Mouse (Mus musculus) layer of hippocampus, adult 8-10 months (tissue): ENCODE measurements around the gene Rnf144b. TPM values are rescaled to one million over a fixed set of nuclear protein-coding genes. Genes with fewer than 3 reads are reported as not detected.
A peak's percentile ranks its signal among the peaks of the same experiment; 100 is the strongest.

Source experiments
- DNase-seq, 2 experiments: peaks; one replicate each; pipeline ENCODE4 v3.0.0; 2022; ENCODE audit warnings: low spot score in 2 of 2
- total RNA-seq, 4 experiments: library from RNA; stranded (reverse); gene quantifications; 2 replicates each; pipeline ENCODE4 v1.2.4; 2022

Gene Rnf144b
- total RNA-seq, 4 experiments from 2014 or later: 12.8 to 18.5 (median 15.1) TPM

GRCm38 (mm10) chr13:47218351-47218750 is 95.9 kb downstream of the Rnf144b start:
- DNase-seq: no peak

DNA sequence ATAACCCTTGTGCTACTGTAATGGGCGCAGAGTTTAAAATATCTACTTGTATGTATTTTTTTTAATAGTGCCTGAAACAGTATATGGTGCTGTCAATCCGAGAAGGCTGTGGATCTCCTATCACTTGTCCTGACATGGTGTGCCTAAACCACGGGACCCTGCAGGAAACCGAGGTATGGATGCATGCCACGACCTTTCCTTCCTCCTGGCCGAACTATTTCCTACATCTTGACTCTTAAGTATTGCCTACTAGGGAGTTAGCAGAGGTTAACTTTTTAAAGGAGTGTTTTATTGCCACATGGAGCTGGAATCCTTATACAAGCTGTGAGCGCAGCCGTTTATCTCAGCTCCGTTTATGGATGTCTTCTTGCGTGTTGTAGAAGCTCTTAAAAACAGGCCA is 98.0 kb downstream of the Rnf144b start:
- no peak for DNase-seq

DNA sequence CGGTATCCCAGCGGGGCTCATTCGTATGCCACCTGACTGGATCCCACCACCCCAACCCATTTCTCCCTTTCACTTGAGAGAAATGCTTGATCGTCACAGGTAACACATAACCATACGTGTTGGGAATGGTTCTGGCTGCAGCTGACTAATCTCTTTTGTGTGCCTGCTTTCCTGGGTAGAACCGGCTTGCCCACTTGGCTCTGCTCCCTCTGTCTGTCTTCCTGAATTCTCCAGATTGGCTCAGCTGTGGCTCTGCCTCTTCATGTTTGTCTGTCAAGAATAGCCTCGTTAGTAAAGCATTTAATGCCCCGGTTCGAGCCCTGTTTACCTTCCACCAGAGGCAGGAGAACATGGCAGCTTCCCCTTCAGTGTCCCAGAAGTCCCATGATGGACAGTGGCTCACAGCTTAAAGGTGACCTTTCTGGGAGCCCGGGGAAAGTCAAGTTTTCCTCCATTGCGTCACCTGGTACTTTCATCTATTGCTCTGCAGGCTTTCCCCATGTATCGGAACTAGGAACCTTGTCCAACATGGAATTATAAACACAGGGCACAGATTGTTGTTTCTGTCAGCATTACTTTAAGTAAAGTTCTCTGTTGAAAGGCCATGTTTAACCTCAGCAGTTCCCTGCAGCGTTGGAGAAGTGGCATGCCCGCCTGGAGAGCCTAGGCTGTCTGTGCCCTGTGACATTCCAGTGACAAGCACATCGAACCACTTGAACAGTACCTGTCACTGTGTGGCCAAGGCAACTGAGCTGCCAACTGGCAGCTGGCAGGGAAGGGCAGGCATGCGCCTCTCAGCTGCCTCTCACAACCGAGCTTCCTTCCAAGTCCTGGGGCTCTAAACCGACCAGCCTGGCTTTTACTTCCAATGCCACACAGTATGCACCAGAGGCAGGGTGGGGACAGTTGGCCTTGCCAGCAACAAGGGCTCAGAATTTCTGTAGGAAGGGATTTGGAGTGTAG is 101.4 kb downstream of the Rnf144b start:
- DNase-seq: no peak

DNA sequence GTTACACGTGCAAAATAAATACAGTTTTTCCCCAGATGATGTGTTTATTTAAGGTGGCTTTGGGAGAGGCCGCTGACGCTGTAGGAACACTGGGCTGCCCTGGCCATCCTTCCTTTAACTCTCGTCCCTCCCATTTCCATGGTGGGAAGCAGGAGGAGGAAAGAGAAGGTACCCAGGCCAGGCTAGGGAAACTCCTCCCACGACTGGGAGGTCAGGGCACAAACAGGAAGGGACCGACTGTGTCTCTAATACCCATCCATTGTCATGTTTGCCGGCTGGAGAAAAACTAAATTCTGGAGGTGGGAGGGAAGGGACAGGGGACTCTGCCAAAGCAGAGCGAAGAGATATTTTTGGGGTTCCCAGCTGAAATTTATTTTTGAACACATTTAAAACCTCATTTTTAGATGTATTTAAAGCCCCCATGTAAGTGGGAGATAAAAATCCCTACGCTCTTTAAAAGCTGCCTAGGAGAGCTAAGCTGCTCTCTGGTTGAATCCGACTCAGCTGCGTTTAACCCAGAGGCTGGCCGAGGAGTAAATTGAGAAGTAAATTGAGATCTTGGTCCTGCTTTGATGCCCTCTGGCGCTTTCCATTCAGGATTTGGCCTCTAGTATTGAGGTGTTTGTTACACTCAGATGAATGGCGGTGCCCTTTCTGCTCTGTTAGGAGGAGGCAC is 102.3 kb downstream of the Rnf144b start:
- no peak for DNase-seq

- no peak for DNase-seq
Measured at GRCm38 (mm10) chr13:47225324-47225697, 102.9 kb downstream of the Rnf144b start.

DNA sequence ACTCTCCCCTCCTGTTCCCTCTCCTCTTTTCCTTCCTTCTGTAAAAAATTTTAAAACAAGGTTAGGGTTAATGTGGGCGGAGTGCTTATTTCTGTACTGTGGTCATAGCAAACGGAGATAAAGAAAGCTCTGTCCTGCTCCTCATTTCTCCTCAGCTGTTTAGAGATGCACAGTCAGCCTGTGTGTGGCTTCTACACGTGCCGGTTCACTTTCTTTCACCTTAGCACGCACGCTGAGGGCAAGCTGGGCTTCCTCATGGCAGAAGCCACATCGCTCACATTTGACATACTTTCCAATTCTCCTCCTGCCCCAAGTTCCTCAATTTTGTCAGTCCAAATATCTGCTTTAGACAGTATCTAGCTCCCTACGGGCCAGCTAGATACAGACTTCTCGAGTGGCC is 103.3 kb downstream of the Rnf144b start:
- no peak for DNase-seq

DNA sequence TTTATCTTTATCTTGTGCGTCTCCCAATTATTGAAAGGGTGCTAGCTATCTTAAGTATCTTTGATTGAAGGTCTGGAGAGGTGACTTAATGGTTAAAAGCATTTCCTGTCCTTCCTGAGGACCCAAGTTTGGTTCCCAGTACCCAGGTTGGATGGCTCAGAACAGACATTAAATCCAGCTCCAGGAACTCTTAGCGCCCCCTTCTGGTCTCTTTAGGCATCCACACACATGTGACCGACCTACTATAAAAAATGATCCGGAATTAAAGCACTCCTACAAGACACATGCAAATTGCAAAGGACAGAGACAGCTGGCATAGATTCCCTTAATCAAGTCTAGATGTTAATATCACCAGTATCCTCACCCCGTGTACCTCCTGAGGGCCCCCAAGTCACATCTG is 104.1 kb downstream of the Rnf144b start:
- no peak for DNase-seq

DNA sequence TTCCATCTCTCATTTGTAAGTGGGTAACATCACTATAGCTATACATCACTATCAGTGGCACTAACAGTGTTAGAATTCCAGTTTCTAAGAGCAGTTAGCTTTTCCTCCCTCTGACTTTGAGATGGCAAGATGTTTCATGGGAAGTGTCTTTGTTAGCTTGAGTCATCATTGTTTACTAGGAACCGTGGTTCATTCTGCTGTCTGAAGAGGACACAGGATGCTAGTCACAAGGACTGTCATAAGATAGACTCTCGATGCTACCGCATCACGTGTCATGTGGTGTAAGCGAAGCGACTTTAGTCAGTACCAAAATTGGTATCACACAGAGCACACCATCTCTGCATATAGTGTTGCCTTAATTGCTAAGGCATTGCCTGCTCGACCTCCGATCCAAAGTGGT is 105.7 kb downstream of the Rnf144b start:
- DNase-seq: no peak

- DNase-seq: no peak
Measured at GRCm38 (mm10) chr13:47228626-47229190, 106.3 kb downstream of the Rnf144b start.

DNA sequence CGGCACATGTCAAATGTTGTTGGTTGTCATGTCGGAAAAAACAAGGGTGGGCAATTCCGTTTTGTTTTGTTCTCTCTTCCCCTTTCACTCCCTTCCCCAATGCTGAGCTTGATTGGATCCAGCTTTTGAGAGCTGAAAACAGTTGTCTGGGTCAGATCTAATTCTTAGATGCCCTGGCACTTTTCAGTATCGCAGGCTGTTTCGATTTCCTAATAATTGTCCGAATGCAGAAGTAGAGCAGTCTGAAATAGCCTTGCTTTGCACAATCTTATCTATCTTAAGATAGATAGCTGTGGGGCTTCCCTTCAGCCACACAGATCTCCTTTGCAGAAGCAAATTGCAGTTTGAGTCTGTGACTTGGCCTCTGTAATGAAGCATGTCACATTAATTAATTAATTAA is 109.7 kb downstream of the Rnf144b start:
- DNase-seq: no peak

GRCm38 (mm10) chr13:47237376-47237775 is 114.9 kb downstream of the Rnf144b start:
- DNase-seq: no peak

GRCm38 (mm10) chr13:47238131-47238530 is 115.7 kb downstream of the Rnf144b start:
- DNase-seq: no peak

GRCm38 (mm10) chr13:47243569-47243968 is 121.1 kb downstream of the Rnf144b start:
- DNase-seq: no peak

DNA sequence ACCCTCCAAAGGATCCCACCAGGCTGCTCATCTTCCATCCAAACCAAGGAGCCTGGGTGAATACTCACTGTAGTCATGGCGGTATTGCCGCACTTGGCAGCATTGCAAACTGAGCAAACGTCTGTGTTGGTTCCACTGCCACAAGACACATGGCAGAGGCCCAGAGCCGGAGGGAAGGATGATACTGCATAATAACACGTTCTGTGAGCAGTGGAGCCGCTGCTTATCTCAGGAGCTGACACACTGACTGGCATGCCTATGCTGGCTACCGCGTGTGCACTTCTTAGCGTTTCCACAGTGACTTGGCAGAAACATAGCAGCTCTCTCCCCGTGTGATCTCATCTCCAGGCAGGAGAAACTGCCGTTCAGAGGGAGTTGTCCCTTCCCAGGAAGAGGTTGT is 122.3 kb downstream of the Rnf144b start:
- DNase-seq: peak; percentile 73 to 79

GRCm38 (mm10) chr13:47246459-47246858 is 124.0 kb downstream of the Rnf144b start:
- no peak for DNase-seq

GRCm38 (mm10) chr13:47247156-47247800 is 124.8 kb downstream of the Rnf144b start:
- no peak for DNase-seq

GRCm38 (mm10) chr13:47248289-47249010 is 126.0 kb downstream of the Rnf144b start:
- DNase-seq: no peak

DNA sequence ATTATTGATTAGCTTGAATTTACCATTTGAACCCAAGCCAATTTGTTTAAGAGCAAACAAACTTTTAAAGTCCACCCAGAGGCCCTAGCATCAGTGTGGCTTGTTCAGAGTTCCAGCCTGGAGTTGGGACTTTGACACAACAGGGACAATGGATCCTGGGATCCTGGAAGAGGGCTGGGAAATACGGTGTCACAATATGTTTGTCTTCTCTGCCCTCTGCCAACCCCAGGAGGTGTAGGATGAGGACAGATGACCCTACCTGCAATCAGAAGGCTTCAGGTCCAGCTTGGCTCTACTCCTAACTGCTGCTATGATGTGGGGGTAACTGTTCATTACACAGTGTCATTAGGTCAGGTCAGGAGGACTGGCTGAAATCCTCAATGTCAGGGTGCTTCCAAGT is 128.2 kb downstream of the Rnf144b start:
- DNase-seq: no peak

DNA sequence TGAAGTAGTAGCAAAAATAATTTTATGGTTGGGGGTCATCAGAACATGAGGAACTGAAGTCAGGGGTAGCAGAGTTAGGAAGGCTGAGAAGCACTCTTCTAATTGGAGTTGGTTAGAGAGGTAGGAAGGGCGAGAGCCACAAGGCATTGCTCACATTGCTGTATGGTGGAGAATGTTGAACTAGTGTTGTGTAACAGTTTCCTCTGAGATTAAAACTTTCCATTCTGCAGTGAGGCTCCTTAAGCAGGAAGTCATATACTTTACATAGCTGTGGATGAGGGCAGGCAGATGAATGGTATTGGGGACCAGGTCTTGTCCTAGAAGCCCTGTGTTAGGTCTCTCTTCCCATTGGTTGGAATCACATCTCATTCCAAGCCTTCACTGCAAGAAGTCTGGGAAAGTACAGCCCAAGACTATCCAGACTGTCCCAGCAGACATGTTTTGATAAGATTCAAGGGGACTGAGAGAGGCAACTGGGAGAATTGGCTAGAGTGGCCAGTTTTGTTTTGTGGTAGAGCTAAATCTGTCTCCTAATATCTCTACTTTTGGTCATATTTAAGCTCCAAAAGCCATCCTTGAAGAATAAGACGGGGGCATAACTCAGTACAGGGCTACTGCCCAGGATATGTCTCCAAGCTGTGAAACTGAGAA is 128.8 kb downstream of the Rnf144b start:
- DNase-seq: no peak

- DNase-seq: no peak
Measured at GRCm38 (mm10) chr13:47253711-47254110, 131.3 kb downstream of the Rnf144b start.

- DNase-seq: no peak
Measured at GRCm38 (mm10) chr13:47259297-47259696, 136.8 kb downstream of the Rnf144b start.
